Mouse (Mus musculus) C2C12 (cell line): ENCODE results near the gene Snx20.

Experiments used
- CTCF ChIP-seq: IDR thresholded peaks from one replicate; pipeline ENCODE4 v1.5.1; 2011; ENCODE audit not compliant: control insufficient read depth, insufficient read depth, insufficient read length
- FOSL1 ChIP-seq: IDR thresholded peaks from one replicate; pipeline ENCODE4 v1.8.0; 2011; ENCODE audit warnings: mild to moderate bottlenecking, low read length; ENCODE audit not compliant: poor library complexity, insufficient read depth, severe bottlenecking
- MYOD1 ChIP-seq: IDR thresholded peaks from one replicate; pipeline ENCODE4 v1.6.1; 2011; ENCODE audit warnings: low read depth; ENCODE audit not compliant: control insufficient read depth, insufficient read length
- USF1 ChIP-seq: IDR thresholded peaks from one replicate; pipeline ENCODE4 v1.6.1; 2011; ENCODE audit warnings: low read depth, mild to moderate bottlenecking, control low read depth, moderate library complexity

DNA sequence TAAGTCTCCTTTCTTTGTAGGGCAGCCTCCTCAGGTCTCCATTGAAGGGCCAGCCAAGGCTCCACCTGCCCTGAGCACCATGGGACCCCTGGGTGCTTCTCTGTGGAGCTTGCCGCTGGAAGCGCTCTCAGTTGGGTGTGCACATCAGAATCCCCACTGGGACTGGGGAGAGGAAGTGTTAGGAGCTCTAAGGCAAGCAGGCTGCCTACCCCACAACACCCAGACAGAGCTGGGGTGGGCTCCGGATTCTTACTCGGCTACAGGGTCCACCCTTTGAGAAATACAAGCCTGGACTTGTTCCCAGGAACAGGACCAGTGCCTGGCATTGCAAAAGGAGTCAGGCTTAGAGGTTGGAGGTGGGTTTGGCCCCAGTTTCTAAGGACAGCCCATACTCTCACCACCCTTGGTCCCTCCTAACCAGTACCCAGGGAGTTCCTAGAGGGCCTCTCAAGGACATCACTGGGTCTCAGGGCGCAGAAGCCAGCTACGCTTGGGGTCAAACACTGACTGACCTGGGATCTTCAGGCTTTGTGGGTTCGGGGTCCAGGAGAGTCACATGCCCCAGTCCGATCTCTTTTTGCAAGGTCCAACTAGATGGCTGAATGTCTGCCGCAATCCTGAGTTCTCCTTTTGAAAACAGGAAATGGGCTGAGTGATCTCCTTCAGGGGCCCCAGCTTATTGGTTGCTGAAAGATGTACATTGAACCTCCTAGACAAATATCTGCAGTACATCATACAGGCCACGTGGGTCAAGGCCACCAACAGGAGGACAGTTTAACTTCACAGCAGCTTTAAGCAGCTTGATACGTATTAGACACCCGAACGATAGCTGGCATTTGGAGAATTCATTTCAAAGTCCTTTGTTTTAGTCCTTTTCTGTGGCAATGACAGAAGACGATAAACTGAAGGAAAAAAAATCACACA lies at the start of gene Snx20:
- TF ChIP-seq CTCF (no peak), USF1 (no peak), MYOD1 (no peak), FOSL1 (no peak)
